Mouse (Mus musculus) intestine, embryonic 16.5 days (tissue): ENCODE data around the gene Gmeb1. TPM values are rescaled to one million over a fixed set of nuclear protein-coding genes. Genes with fewer than 3 reads are reported as not detected.

ENCODE experiments used
- ATAC-seq: fragments of 200-750 bp; cut with Nextera tagmentation; 2 replicates; pipeline ENCODE4 v1.8.0; 2017; ENCODE audit warnings: moderate TSS enrichment, moderate library complexity
- H3K27ac ChIP-seq: fragments of 300-500 bp; sonication (generic); 2 replicates; pipeline ENCODE4 v1.5.1; 2014; ENCODE audit warnings: mild to moderate bottlenecking, low read length
- H3K27me3 ChIP-seq: fragments of 300-500 bp; sonication (generic); replicated peaks from 2 replicates; pipeline ENCODE4 v1.6.1; 2014; ENCODE audit warnings: low read length, control low read depth, mixed read lengths; ENCODE audit not compliant: control insufficient read depth, insufficient read depth
- H3K36me3 ChIP-seq: fragments of 300-500 bp; sonication (generic); 2 replicates; pipeline ENCODE4 v1.6.1; 2014; ENCODE audit warnings: low read length, control low read depth; ENCODE audit not compliant: control insufficient read depth, insufficient read depth
- H3K4me1 ChIP-seq: fragments of 300-500 bp; sonication (generic); 2 replicates; pipeline ENCODE4 v1.6.1; 2014; ENCODE audit warnings: low read length, control low read depth, mixed read lengths; ENCODE audit not compliant: control insufficient read depth, insufficient read depth
- H3K4me2 ChIP-seq: fragments of 300-500 bp; sonication (generic); 2 replicates; pipeline ENCODE4 v1.6.1; 2014; ENCODE audit warnings: low read depth, low read length, control low read depth
- H3K4me3 ChIP-seq: fragments of 300-500 bp; sonication (generic); 2 replicates; pipeline ENCODE4 v1.5.1; 2014; ENCODE audit warnings: mild to moderate bottlenecking, low read length
- H3K9ac ChIP-seq: fragments of 300-500 bp; sonication (generic); 2 replicates; pipeline ENCODE4 v1.6.1; 2014; ENCODE audit warnings: low read depth, low read length
- H3K9me3 ChIP-seq: fragments of 300-500 bp; sonication (generic); 2 replicates; pipeline ENCODE4 v1.6.1; 2016; ENCODE audit warnings: low read length, control low read depth; ENCODE audit not compliant: control insufficient read depth
- WGBS: fragments of 180-500 bp; shearing (Covaris S2); extraction: QIAGEN DNeasy Blood & Tissue Kit; methylation state at CpG from one replicate; pipeline ENCODE4 v1.1.7; 2014; 5-methylcytosine and 5-hydroxymethylcytosine counted together
- polyA plus RNA-seq: library from polyadenylated mRNA; unstranded; fragments of >200 nt; fragmentation: Nextera tagmentation; extraction: Ambion mirVana; gene quantifications from 2 replicates; pipeline ENCODE4 v1.2.1, GENCODE M21; 2015

Gene Gmeb1
- polyA plus RNA-seq, 1 experiment from 2014 or later, result 30.2 TPM

- WGBS, result 1% methylated on average over 69 of the region's 78 CpGs
- peaks cover 29% of the 10 kb centered on the region for H3K4me1 ChIP-seq
- H3K9me3 ChIP-seq, result no peaks in the 10 kb centered on the region
- H3K9ac ChIP-seq, result peak within 1 kb of the TSS; percentile 99
- H3K27me3 ChIP-seq, result no peaks in the 10 kb centered on the region
- peak; percentile 94 for ATAC-seq
- no peaks in the 10 kb centered on the region; the same call in 1 of the 2 replicates for H3K36me3 ChIP-seq
- H3K27ac ChIP-seq, result peak within 1 kb of the TSS; percentile 91
- peak within 1 kb of the TSS; percentile 70 for H3K4me2 ChIP-seq
- H3K4me3 ChIP-seq, result peak within 1 kb of the TSS; percentile 100
Measured at GRCm38 (mm10) chr4:132211953-132212734, 49.3 kb downstream of the Gmeb1 start, which contains the start of gene Ythdf2. Gene Ythdf2, minus strand, starts transcription at chr4:132212303.

- H3K27me3 ChIP-seq, result no peaks in the 10 kb centered on the region
- ATAC-seq, result peak; percentile 62
- peak overlapping the region; percentile 99 for H3K9ac ChIP-seq
- H3K36me3 ChIP-seq, result no peaks in the 10 kb centered on the region; the same call in 1 of the 2 replicates
- no peaks in the 10 kb centered on the region for H3K9me3 ChIP-seq
- H3K4me3 ChIP-seq, result peak overlapping the region; percentile 100
- peak overlapping the region; percentile 70 for H3K4me2 ChIP-seq
- H3K27ac ChIP-seq, result peak overlapping the region; percentile 91
- WGBS, result under 1% methylated on average over 89 of the region's 89 CpGs
- H3K4me1 ChIP-seq, result peaks cover 29% of the 10 kb centered on the region
Measured at GRCm38 (mm10) chr4:132211091-132211942, 50.1 kb downstream of the Gmeb1 start.

- Histone ChIP-seq H3K4me3 (peak overlapping the region; percentile 100), H3K27me3 (no peaks in the 10 kb centered on the region), H3K27ac (no peak overlapping the region), H3K4me1 (peaks cover 29% of the 10 kb centered on the region), H3K36me3 (no peaks in the 10 kb centered on the region; the same call in 1 of the 2 replicates), H3K9ac (peak overlapping the region; percentile 99), H3K4me2 (peak overlapping the region; percentile 70), H3K9me3 (no peaks in the 10 kb centered on the region)
- no peak for ATAC-seq
- WGBS, result 13% methylated on average over 2 of the region's 2 CpGs
Measured at GRCm38 (mm10) chr4:132210325-132210724, 51.1 kb downstream of the Gmeb1 start.

GRCm38 (mm10) chr4:132209299-132209698 lies 52.1 kb downstream of the Gmeb1 start:
- H3K4me2 ChIP-seq, result 0 out of 2 replicates have a peak overlapping the region, but pooled peaks have one; percentile 5
- H3K4me3 ChIP-seq, result no peak overlapping the region
- peaks cover 24% of the 10 kb centered on the region for H3K4me1 ChIP-seq
- no peak overlapping the region for H3K27ac ChIP-seq
- H3K36me3 ChIP-seq, result peaks cover 1% of the 10 kb centered on the region; the same call in 1 of the 2 replicates
- WGBS, result 88% methylated on average over 2 of the region's 2 CpGs
- ATAC-seq, result no peak
- H3K9me3 ChIP-seq, result no peaks in the 10 kb centered on the region
- H3K9ac ChIP-seq, result no peak overlapping the region
- H3K27me3 ChIP-seq, result no peaks in the 10 kb centered on the region

- 72% methylated on average over 4 of the region's 4 CpGs for WGBS
- no peaks in the 10 kb centered on the region for H3K9me3 ChIP-seq
- no peaks in the 10 kb centered on the region for H3K27me3 ChIP-seq
- no peak for ATAC-seq
- H3K4me1 ChIP-seq, result peaks cover 24% of the 10 kb centered on the region
- no peak overlapping the region for H3K4me3 ChIP-seq
- H3K36me3 ChIP-seq, result peaks cover 3% of the 10 kb centered on the region; the same call in 1 of the 2 replicates
- H3K9ac ChIP-seq, result no peak overlapping the region
- H3K4me2 ChIP-seq, result no peak overlapping the region
- no peak overlapping the region for H3K27ac ChIP-seq
Measured at GRCm38 (mm10) chr4:132207280-132207679, 54.1 kb downstream of the Gmeb1 start.

GRCm38 (mm10) chr4:132198771-132199170 lies 62.6 kb downstream of the Gmeb1 start:
- no peaks in the 10 kb centered on the region for H3K9me3 ChIP-seq
- H3K9ac ChIP-seq, result no peak overlapping the region
- no peak overlapping the region for H3K27ac ChIP-seq
- H3K36me3 ChIP-seq, result no peaks in the 10 kb centered on the region; the same call in 1 of the 2 replicates
- no peak overlapping the region for H3K4me2 ChIP-seq
- no peak overlapping the region for H3K4me3 ChIP-seq
- H3K4me1 ChIP-seq, result peaks cover 23% of the 10 kb centered on the region
- H3K27me3 ChIP-seq, result no peaks in the 10 kb centered on the region
- ATAC-seq, result no peak

- H3K9me3 ChIP-seq, result no peaks in the 10 kb centered on the region
- peaks cover 23% of the 10 kb centered on the region for H3K4me1 ChIP-seq
- ATAC-seq, result peak; percentile 78
- no peak overlapping the region for H3K9ac ChIP-seq
- WGBS, result 37% methylated on average over 4 of the region's 4 CpGs
- no peaks in the 10 kb centered on the region for H3K27me3 ChIP-seq
- H3K4me2 ChIP-seq, result no peak overlapping the region
- H3K36me3 ChIP-seq, result no peaks in the 10 kb centered on the region; the same call in 1 of the 2 replicates
- H3K4me3 ChIP-seq, result no peak overlapping the region
- peak overlapping the region; percentile 20; the same call in 1 of the 2 replicates for H3K27ac ChIP-seq
Measured at GRCm38 (mm10) chr4:132198285-132198712, 63.1 kb downstream of the Gmeb1 start.

- Histone ChIP-seq H3K27me3 (no peaks in the 10 kb centered on the region), H3K27ac (peak overlapping the region; percentile 72), H3K4me1 (peaks cover 16% of the 10 kb centered on the region; the same call in 1 of the 2 replicates), H3K9me3 (no peaks in the 10 kb centered on the region), H3K4me2 (peak overlapping the region; percentile 23; the same call in 1 of the 2 replicates), H3K9ac (no peak overlapping the region), H3K36me3 (no peaks in the 10 kb centered on the region), H3K4me3 (no peak overlapping the region; the same call in 1 of the 2 replicates)
- 70% methylated on average over 3 of the region's 3 CpGs for WGBS
- peak; percentile 66 for ATAC-seq
Measured at GRCm38 (mm10) chr4:132194975-132195374, 66.4 kb downstream of the Gmeb1 start.

GRCm38 (mm10) chr4:132194373-132194772 lies 67.0 kb downstream of the Gmeb1 start:
- Histone ChIP-seq H3K9me3 (no peaks in the 10 kb centered on the region), H3K27me3 (no peaks in the 10 kb centered on the region), H3K4me2 (no peak overlapping the region), H3K4me1 (peaks cover 16% of the 10 kb centered on the region; the same call in 1 of the 2 replicates), H3K36me3 (no peaks in the 10 kb centered on the region), H3K9ac (no peak overlapping the region), H3K4me3 (no peak overlapping the region), H3K27ac (no peak overlapping the region; the same call in 1 of the 2 replicates)
- WGBS, result 84% methylated on average over 6 of the region's 6 CpGs
- ATAC-seq, result no peak
